Mouse (Mus musculus) stomach, postnatal 0 days (tissue): ENCODE data around the gene Mob1b.

Experiments
- CTCF ChIP-seq: IDR thresholded peaks from 2 replicates; pipeline ENCODE4 v1.5.1; 2016; ENCODE audit warnings: antibody characterized with exemption, low read depth, mild to moderate bottlenecking, moderate library complexity
- EP300 ChIP-seq: optimal IDR thresholded peaks from 2 replicates; pipeline ENCODE3; 2016; ENCODE audit warnings: antibody characterized with exemption

GRCm38 (mm10) chr5:88689279-88689938 is 31.2 kb upstream of the Mob1b start:
- TF ChIP-seq CTCF = peak; percentile 77
- TF ChIP-seq EP300 = no peak
